Mouse (Mus musculus): ENCODE results near the gene Rreb1.

Rreb1 gene

DNA sequence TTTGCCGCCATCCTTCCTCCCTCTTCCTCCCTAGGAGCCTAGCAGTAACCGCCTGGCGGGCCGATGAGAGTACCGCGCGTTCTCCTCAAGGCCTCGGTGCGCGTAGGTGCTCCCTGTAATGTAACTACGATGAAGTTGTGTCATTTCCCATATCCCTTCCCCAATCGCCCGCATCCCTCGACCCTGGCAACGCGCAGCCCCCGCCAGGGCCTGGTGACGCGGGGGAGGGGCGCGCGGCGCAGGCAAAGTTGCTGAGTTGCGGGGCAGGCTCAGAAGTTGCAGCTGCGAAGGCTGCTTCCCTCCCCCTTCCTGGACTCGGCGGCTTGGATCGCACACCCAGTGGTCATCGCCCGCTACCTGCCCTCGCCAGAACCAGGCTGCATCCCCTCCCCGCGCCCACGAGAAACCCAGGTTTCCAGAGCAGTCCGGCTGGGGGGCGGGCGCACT lies at the start of gene Rreb1:
Rreb1 (plus strand) TSS at position 254 of the 447 bp plus-strand sequence.
- peak; percentile 66 for DNase-seq (ENCODE audit: inconsistent ontology term)

GRCm38 (mm10) chr13:37728551-37728950 lies 49.6 kb upstream of the Rreb1 start:
- no peak for DNase-seq (ENCODE audit: inconsistent ontology term)

DNA sequence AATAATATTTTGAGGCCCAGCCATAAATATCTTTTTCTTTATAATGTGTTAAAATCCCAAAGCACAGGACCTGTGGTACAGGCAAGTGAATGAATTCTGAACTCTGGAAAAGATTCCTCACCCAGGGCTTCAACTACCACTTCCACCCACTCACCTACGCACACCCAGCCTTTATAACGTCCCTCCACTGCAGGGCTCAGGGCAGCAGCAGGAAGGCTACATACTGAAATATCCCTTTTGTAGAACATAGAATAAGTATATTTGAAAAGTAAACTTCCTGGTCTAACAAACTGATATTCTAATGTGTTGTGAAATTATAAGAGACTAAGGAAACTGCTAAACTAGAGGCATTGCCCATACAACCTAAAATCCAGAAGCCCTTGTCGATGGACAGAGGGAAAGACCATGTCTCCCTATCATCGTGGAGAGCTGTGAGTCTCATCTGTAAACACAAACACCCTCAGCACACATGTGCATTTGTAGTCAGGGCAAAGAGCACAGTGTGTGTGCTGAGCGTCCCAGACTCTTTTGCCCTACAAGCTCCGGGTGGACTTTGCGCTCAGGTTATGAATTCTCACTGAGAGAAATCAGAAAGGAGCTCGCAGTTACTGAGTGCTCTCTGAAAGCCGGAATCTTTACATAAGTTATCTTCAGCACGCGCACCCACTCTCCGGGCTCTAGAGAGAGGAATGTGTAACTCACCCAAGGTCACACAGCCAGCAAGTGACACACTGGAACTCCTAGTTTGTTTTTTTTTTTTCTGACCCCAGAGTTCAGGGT lies 46.1 kb upstream of the Rreb1 start:
- DNase-seq (ENCODE audit: inconsistent ontology term): no peak

GRCm38 (mm10) chr13:37734501-37734900 lies 43.7 kb upstream of the Rreb1 start:
- DNase-seq (ENCODE audit: inconsistent ontology term): no peak

DNA sequence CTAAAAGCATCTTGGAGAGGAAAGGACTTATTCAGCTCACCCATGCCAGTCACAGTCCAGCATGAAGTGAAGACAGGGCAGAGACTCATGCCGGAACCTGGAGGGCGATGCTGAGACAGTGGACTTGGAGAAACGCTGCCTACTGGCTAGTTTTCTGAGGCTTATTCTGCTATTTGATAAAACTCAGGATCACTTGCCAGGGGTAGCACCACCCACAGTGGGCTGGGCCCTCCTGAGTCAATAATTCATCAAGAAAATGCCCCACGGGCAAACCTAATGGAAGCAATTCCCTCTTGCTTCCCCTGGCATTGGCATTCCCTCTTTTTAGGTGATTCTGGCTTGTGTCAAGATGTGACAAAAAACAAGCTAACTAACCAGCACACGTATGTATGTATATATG lies 38.1 kb upstream of the Rreb1 start:
- DNase-seq (ENCODE audit: inconsistent ontology term): no peak

DNA sequence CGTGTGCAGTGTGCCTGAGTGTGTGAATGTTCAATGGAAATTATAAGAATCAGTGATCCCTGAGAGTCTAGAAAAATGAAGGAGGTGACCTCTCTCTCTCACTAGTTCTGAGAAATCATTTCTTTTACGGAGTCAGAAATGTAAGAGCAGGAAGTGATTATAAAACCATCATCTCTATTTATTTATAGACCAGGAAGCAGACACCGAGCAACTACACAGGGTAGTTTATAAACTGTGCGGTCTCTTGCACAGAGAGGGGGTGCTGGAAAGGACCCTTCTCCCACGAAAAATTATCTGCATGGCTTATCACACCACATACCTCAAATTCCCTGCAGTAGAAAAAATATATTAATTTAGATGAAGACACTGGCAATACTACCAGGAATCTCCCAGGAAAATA lies 37.4 kb upstream of the Rreb1 start:
- DNase-seq (ENCODE audit: inconsistent ontology term): no peak

DNA sequence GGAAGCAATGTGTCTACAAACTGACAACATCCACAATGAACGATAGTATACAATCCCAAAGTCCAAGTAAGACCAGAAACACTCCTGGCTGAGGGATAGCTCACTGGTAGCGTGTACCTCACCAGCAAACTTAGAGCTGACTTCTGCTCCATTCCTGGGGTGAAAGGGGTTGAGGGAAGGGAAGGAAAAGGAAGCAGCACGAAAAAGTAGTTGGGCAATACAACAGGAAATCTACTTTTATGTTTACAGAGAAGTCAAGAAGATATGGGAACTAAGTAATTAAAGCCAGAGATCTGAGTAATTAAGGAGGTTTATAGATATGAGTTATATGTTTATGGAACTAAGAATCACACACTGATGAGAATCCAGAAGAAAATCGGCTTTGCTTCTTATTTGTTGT lies 36.0 kb upstream of the Rreb1 start:
- no peak for DNase-seq (ENCODE audit: inconsistent ontology term)

GRCm38 (mm10) chr13:37747504-37747903 lies 30.7 kb upstream of the Rreb1 start:
- no peak for DNase-seq (ENCODE audit: inconsistent ontology term)

GRCm38 (mm10) chr13:37749485-37749884 lies 28.7 kb upstream of the Rreb1 start:
- no peak for DNase-seq (ENCODE audit: inconsistent ontology term)

GRCm38 (mm10) chr13:37751154-37751950 lies 26.8 kb upstream of the Rreb1 start:
- DNase-seq (ENCODE audit: inconsistent ontology term): no peak

- DNase-seq (ENCODE audit: inconsistent ontology term): no peak
Measured at GRCm38 (mm10) chr13:37759341-37760012, 18.7 kb upstream of the Rreb1 start.

DNA sequence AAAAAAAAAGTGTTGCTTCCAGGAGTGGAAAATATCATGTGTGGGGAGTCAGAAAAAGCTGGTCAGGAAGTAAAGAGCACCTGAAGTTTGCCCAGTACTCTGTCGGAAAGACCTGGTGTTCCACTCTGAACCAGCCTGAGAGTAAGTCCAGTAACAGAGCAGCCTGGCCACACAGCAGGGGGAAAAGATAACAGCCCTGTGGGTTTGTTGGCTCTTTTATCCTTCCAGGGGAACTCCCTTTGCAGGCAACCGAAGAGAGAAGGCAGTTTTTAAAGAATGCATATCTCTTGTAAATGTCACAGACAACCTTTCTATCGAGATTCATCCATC lies 18.2 kb upstream of the Rreb1 start:
- DNase-seq (ENCODE audit: inconsistent ontology term): no peak

- no peak for DNase-seq (ENCODE audit: inconsistent ontology term)
Measured at GRCm38 (mm10) chr13:37760373-37760772, 17.8 kb upstream of the Rreb1 start.

GRCm38 (mm10) chr13:37760957-37761941 lies 17.0 kb upstream of the Rreb1 start:
- peak; percentile 44 for DNase-seq (ENCODE audit: inconsistent ontology term)

- DNase-seq (ENCODE audit: inconsistent ontology term): no peak
Measured at GRCm38 (mm10) chr13:37763800-37764407, 14.3 kb upstream of the Rreb1 start.

DNA sequence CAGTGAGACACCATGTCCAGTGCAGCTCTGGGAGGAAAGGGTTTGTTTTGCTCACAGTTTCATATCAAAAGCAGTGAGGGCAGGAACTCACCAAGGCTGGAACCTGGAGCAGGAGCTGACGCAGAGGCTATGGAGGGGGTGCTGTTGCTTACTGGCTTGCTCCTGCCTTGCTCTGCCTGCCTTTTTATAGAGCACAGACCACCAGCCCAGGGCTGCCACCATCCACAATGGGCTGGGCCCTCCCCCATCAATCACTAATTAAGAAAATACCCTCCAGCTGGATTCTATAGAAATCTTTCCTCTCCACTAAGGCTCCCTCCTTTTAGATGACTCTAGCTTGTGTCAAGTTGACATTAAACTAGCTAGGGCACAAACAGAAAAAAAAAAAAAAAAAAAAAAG lies 8.4 kb upstream of the Rreb1 start:
- no peak for DNase-seq (ENCODE audit: inconsistent ontology term)

- no peak for DNase-seq (ENCODE audit: inconsistent ontology term)
Measured at GRCm38 (mm10) chr13:37773476-37773875, 4.7 kb upstream of the Rreb1 start.

DNA sequence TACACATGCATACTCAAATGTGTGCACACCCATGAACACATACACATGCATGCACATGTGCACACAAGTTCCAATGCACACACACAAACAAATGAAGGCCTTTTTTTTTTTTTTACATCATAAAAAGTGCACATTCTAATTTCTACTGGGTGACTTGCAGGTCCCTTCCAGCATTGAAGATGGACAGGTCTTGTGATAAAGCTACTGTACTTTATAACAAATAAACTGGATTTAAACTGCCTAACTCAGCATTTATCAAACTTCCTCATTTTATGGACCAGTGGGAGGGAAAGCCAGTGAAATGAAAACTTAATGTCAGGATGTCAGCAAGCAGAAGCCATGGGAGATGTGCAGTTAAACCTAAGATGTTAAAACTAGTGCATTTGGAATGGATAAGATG lies 1.5 kb upstream of the Rreb1 start:
- DNase-seq (ENCODE audit: inconsistent ontology term): no peak

DNA sequence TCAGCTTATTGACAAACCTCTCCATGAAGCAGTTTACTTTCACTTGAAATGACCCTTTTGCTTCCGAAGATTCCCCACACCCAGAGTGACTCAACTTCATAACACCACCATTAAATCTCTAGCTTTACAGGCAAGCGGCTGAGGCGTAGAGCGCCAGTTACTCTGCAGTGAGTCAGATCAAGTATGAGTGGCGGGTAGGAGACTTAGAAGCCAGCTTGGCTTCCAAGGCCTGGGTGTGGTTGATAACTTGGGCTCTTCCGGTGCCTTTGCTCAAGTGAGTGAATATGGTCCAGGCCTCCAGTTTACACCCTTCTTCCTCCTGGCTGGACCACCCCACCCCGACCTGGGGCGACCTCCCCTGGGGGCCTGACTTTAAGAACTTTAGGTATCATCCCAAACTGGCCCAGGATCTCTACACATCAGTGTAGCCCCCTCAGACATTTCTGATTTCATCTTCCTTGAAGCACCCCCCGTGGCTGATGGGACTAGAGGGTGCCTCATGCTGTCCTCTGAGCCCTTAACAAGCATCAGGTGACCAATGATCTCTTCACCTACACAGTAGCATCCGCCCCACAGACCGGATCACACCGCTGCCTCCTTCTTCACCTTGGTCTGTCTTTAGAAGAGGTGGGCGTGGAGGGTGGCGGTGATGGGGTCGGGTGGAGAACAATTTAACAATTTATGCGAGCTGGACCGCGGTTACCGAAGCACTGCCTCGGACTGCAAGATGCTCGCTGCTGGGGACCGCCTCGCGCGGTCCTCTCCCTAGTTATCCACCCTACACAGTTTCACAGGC lies 651 bp upstream of the Rreb1 start:
- DNase-seq (ENCODE audit: inconsistent ontology term): peak; percentile 18

DNA sequence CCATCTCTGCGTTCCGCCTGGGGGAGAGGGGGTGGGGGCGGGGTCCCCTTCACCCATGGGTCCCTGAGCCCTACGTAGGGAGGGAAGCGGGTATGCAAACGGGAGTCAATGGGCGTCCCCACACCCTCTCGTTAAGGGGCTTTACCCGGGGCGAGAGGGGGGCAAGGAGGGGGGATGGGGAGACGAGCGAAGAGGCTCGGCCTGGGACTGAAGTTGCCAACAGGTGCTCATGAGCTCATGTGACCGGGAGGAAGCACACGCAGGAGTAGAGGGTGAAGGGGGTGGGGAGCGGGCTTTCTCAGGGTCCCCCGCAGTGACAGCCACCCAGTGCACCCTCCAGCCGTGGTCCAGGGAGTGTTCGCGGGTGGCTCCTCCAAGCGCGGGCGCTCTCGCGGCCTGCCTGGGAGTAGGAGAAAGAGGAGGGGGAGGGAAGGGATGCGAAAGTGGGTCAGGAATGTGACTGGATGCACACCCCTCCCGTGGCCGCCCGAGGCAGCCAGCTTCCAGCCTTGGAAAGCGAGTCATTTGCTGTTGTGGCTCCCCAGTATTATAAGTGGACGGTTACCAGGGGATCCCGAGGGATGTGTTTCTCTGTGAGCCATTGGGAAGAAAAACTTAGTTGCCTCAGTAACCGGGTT lies 513 bp downstream of the Rreb1 start:
- peak; percentile 92 for DNase-seq (ENCODE audit: inconsistent ontology term)

Data from Muller cell, postnatal 12 days (primary cell).